Mouse (Mus musculus) neural tube, embryonic 13.5 days (tissue): Measurements from ENCODE around the gene Pla2g2d. TPM values are rescaled to one million over a fixed set of nuclear protein-coding genes. Genes with fewer than 3 reads are reported as not detected.

Source experiments
- polyA plus RNA-seq: library from polyadenylated mRNA; unstranded; fragments of >200 nt; fragmentation: Nextera tagmentation; extraction: Ambion mirVana; gene quantifications from 2 replicates; pipeline ENCODE4 v1.2.1, GENCODE M21; 2015

Pla2g2d gene
- polyA plus RNA-seq, 1 experiment from 2014 or later: 2.6 TPM

Other genes with a start within 250 kb of the Pla2g2d start
- gene Vwa5b1, start 139.9 kb upstream of the Pla2g2d start, polyA plus RNA-seq: 0.21 and 0.48 TPM in 2 replicates
- gene Pla2g2c, start 50.9 kb upstream of the Pla2g2d start, polyA plus RNA-seq: 0.39 and 0.84 TPM in 2 replicates
- 1.9 and 2.6 TPM in 2 replicates for gene Ubxn10, start 38.6 kb upstream of the Pla2g2d start, polyA plus RNA-seq
- not detected in 2 replicates for gene Pla2g2f, start 18.1 kb upstream of the Pla2g2d start, polyA plus RNA-seq
- 0.28 TPM in 1 of 2 replicates, not detected in the other for gene Pla2g5, start 87.7 kb downstream of the Pla2g2d start, polyA plus RNA-seq
- gene Gm13030, start 98.2 kb downstream of the Pla2g2d start, polyA plus RNA-seq: not detected in 2 replicates
- gene Pla2g2e, start 102.2 kb downstream of the Pla2g2d start, polyA plus RNA-seq: not detected in 2 replicates
- gene Otud3, start 138.2 kb downstream of the Pla2g2d start, polyA plus RNA-seq: 3.0 and 3.7 TPM in 2 replicates
- gene Rnf186, start 191.4 kb downstream of the Pla2g2d start, polyA plus RNA-seq: not detected in 2 replicates
- gene Tmco4, start 197.2 kb downstream of the Pla2g2d start, polyA plus RNA-seq: 0.80 and 1.2 TPM in 2 replicates